Mouse (Mus musculus): Measurements from ENCODE around the gene Hdac11.

DNA sequence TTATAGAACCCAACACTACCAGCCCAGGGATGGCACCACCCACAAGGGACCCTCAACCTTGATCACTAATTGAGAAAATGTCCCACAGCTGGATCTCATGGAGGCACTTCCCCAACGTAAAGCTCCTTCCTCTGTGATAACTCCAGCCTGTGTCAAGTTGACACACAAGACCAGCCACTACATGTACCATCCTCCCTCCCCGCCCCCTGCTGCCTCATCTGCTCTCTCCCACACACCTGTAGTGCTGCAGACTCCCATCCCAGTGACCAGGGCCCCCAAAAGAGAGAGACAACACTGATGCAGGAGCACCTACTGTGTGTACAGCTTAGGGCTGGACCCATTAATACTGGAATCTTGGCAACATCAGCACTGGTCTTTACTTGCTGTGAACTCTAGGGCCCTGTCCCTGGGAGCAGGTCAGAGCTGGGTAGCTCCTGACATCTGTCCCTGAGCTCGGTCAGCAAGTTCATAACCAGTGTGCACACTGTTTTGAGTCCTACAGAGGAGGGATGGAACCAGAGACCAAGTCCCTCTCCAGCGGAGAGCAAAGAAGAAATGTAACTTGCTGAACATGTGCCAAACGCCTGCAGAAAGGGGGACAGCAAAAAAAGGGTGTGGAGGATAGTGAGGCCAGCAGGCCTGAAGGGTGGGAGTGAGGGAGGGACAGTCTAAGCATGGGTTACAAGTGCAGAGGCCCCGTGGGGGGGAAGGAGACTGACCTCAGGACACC is 5.2 kb downstream of the Hdac11 start:
- TF ChIP-seq CTCF (IDR thresholded peaks at IDR 0.05; ENCODE audit: extremely low read depth, insufficient read depth, low read length) = no peak
- TF ChIP-seq POLR2A (IDR thresholded peaks at IDR 0.05; ENCODE audit: extremely low read depth, insufficient read depth, low read length) = no peak

Measured in cortical plate, adult 2 months (tissue).